Mouse (Mus musculus): Measurements from ENCODE around the gene Knstrn. TPM values are rescaled to one million over a fixed set of nuclear protein-coding genes. Genes with fewer than 3 reads are reported as not detected.
A peak's percentile ranks its signal among the peaks of the same experiment; 100 is the strongest.

Gene Knstrn
- polyA plus RNA-seq, 1 experiment: 70.1 TPM

DNA sequence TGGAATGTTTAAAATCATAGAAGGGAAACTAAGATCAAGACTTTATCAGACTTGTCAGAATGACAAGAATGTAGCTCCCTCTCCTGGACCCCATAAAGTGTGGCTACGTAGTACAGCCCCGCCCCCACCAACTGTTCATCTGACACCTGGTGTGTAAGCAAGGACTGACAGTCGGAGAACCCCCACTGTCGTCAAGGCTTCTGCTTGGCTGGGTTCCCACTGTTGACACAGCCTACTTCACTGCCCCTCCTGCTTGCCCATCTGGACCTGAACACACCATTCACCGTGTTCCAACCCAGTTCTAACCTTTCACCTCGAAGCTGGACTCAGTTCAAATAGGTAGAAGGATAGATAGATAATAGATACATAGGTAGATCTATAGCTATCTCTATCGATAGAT, 32.4 kb downstream of the Knstrn start:
- Histone ChIP-seq H3K4me3 (ENCODE audit: insufficient read depth, low read length) (no peak overlapping the region), H3K27ac (ENCODE audit: insufficient read depth, low read depth, low read length) (no peak overlapping the region), H3K4me1 (ENCODE audit: control insufficient read depth, insufficient read depth, low read length) (peaks cover 16% of the 10 kb centered on the region)
- TF ChIP-seq CTCF (IDR thresholded peaks at IDR 0.05; ENCODE audit: low read depth, low read length): no peak
- TF ChIP-seq POLR2A (IDR thresholded peaks at IDR 0.05; ENCODE audit: borderline replicate concordance, low read depth, low read length): no peak

DNA sequence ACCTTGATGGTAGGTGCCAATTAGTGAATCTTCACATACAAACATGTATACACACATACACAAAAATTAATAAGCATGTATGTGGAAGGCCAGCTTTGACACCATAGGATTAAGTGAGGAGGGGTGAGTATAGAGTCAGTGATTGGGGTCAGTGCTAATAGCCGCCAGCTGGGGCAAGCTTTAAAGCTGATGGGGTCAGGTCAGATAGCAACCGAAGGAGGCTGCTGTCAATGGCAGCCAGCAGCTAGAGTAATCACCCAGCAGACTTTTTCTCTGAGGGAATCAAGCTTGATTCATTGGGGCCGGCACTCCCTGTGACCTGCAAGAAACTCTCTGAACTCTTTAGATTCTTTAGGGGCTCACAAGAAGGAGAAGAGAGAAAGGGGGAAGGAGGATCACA, 38.0 kb downstream of the Knstrn start:
- TF ChIP-seq CTCF (IDR thresholded peaks at IDR 0.05; ENCODE audit: low read depth, low read length) (no peak), POLR2A (IDR thresholded peaks at IDR 0.05; ENCODE audit: borderline replicate concordance, low read depth, low read length) (no peak)
- peaks cover 6% of the 10 kb centered on the region for H3K4me1 ChIP-seq (ENCODE audit: control insufficient read depth, insufficient read depth, low read length)

DNA sequence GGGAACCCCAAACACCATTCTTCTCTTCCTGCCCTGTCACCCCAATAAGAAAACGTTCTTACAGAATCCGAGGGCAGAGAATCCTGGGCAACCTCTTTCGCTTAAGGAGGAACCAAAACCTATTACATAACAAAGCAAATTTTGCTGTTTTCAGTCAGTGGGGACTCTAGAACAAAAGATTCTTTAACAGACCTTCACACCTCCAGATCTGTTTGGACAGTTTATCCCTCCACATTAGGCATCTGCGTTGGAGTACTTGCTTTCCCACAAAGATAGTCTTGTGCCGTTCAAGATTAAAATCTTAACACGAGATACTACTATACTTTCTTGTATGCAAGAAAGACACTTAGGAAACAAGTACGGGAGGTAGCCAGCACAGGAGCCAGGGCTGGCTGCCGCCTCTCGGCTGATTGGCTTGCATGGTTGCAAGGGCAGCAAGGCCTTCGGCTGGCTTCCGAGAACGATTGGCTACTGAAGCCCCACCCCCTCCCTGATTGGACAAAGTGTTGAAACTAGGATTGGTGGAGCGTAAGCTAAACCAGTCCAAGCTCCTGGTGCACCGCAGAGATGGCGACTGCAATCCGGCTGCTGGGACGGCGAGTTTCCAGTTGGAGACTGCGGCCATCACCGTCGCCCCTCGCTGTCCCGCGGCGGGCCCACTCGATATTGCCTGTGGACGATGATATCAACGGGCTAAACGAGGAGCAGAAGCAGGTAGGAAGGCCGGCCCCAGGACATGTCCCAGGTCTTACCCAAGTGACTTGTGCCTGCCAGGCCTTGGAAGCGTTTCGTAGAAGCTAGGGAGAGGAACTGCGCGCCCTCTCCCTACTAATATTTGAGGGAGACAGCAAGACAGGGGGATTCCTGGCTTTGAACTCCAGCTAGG, 47.9 kb downstream of the Knstrn start, which contains the start of gene Ivd:
TSS of gene Ivd (plus strand) at position 501 of the 886 bp plus-strand sequence.
- Histone ChIP-seq H3K27ac (ENCODE audit: insufficient read depth, low read depth, low read length) (peak within 1 kb of the TSS; percentile 76), H3K4me3 (ENCODE audit: insufficient read depth, low read length) (peak within 1 kb of the TSS; percentile 91), H3K4me1 (ENCODE audit: control insufficient read depth, insufficient read depth, low read length) (peaks cover 17% of the 10 kb centered on the region)
- TF ChIP-seq POLR2A (IDR thresholded peaks at IDR 0.05; ENCODE audit: borderline replicate concordance, low read depth, low read length) (no peak), CTCF (IDR thresholded peaks at IDR 0.05; ENCODE audit: low read depth, low read length) (no peak)

More for the DNA sequence above, 38.0 kb downstream of the Knstrn start:
- Histone ChIP-seq H3K4me3 (ENCODE audit: insufficient read depth, low read length) (no peak overlapping the region), H3K27ac (ENCODE audit: insufficient read depth, low read depth, low read length) (no peak overlapping the region)

DNA sequence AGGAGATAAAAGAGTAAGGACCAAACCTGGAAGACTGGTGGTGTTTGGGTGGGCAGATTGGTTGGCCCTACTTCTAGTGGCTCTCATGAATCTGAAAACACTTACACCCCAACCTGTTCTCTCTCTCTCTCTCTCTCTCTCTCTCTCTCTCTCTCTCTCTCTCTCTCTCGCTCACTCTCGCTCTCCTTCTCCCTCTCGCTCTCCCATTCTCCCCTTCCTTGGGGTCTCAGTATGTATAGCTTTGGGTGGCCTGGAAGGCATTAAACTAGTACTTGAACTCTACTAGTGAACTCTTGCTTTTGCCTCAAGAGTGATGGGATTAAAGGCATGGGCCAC, 48.5 kb downstream of the Knstrn start:
- Histone ChIP-seq H3K4me3 (ENCODE audit: insufficient read depth, low read length) (peak overlapping the region; percentile 91), H3K27ac (ENCODE audit: insufficient read depth, low read depth, low read length) (peak overlapping the region; percentile 76; the same call in 1 of the 2 replicates), H3K4me1 (ENCODE audit: control insufficient read depth, insufficient read depth, low read length) (peaks cover 17% of the 10 kb centered on the region)
- TF ChIP-seq CTCF (IDR thresholded peaks at IDR 0.05; ENCODE audit: low read depth, low read length): no peak
- no peak for TF ChIP-seq POLR2A (IDR thresholded peaks at IDR 0.05; ENCODE audit: borderline replicate concordance, low read depth, low read length)

DNA sequence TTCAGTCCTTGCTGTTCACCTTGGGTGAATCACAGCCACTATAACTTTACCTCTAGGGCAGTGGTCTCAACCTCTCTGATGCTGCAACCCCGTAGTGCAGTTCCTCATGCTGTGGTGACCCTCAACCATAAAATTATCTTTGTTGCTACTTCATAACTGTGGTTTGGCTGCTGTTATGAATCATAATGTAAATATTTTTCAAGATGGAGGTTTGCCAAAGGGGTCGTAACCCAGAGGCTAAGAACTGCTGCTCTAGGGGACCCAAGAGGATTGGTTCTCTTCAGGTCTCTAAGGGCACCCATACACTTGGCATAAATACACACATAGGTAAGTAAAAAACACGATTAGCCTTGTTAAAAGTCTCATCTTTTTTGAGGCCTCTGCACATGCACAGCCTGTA, 56.8 kb downstream of the Knstrn start:
- Histone ChIP-seq H3K27ac (ENCODE audit: insufficient read depth, low read depth, low read length) (no peak overlapping the region), H3K4me1 (ENCODE audit: control insufficient read depth, insufficient read depth, low read length) (no peaks in the 10 kb centered on the region), H3K4me3 (ENCODE audit: insufficient read depth, low read length) (no peak overlapping the region)
- TF ChIP-seq POLR2A (IDR thresholded peaks at IDR 0.05; ENCODE audit: borderline replicate concordance, low read depth, low read length) (no peak), CTCF (IDR thresholded peaks at IDR 0.05; ENCODE audit: low read depth, low read length) (no peak)

DNA sequence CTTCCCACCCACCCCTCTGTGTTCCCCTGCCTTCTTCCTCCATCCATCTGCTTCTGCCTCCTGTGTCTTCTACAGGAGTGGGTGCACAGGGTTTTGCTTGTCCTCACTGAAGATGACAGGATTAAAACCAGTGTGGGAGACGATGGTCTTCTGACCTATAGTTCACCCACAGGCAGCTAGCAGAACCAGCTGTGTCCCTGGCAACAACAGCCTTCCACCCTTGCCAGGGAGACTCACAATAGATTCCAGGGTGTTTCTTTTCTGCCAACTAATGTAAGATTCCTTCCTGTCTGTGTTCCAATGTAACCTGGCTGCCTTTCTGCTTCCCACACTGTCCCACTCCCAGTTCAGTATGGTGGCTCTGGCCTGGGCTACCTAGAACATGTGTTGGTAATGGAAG, 57.2 kb downstream of the Knstrn start:
- H3K4me1 ChIP-seq (ENCODE audit: control insufficient read depth, insufficient read depth, low read length): no peaks in the 10 kb centered on the region
- H3K27ac ChIP-seq (ENCODE audit: insufficient read depth, low read depth, low read length): no peak overlapping the region
- TF ChIP-seq POLR2A (IDR thresholded peaks at IDR 0.05; ENCODE audit: borderline replicate concordance, low read depth, low read length) (no peak), CTCF (IDR thresholded peaks at IDR 0.05; ENCODE audit: low read depth, low read length) (no peak)
- no peak overlapping the region for H3K4me3 ChIP-seq (ENCODE audit: insufficient read depth, low read length)

DNA sequence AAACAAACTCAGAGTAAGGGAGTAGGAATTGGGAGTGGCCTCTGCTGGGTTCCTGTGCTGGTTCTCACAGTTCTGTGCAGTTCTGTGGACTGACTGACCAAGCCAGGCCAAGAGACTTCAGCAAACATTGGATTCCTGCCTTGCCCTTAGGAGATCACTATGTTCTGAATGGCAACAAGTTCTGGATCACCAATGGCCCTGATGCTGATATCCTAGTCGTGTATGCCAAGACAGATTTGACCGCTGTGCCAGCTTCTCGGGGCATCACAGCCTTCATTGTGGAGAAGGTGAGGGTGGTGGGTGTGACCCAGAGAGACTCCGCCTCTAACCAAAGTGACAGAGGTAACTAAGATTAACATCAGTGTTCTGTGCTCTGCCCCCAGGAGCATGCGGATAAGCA, 59.2 kb downstream of the Knstrn start:
- H3K4me1 ChIP-seq (ENCODE audit: control insufficient read depth, insufficient read depth, low read length): no peaks in the 10 kb centered on the region
- no peak overlapping the region for H3K4me3 ChIP-seq (ENCODE audit: insufficient read depth, low read length)
- no peak overlapping the region for H3K27ac ChIP-seq (ENCODE audit: insufficient read depth, low read depth, low read length)
- TF ChIP-seq CTCF (IDR thresholded peaks at IDR 0.05; ENCODE audit: low read depth, low read length) (no peak), POLR2A (IDR thresholded peaks at IDR 0.05; ENCODE audit: borderline replicate concordance, low read depth, low read length) (no peak)

DNA sequence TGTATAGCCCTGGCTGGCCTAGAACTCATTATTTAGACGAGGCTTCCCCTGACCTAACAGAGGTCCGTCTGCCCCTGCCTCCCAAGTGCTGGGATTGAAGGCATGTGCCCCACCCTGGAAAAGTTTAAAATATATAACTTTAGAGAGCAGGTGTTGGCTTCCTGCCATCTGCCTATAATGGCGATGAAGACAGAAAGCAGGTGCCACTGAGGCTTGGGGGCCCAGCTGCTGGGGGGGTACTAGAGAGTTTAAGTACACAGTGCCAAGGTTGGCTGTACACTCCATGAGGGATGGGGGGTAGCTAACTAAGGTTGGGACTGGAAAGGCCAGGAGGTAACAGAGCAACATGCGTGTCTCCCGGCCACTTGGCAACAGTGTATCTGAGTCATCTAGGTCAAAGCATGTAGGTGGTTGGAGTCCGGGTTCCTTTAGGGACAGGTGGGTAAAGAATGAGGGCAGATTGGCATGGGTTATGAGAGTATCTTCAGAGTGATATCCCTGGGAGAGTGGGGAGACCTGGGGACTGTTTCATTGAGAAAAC, 60.2 kb downstream of the Knstrn start:
- H3K27ac ChIP-seq (ENCODE audit: insufficient read depth, low read depth, low read length): no peak overlapping the region
- H3K4me1 ChIP-seq (ENCODE audit: control insufficient read depth, insufficient read depth, low read length): no peaks in the 10 kb centered on the region
- TF ChIP-seq POLR2A (IDR thresholded peaks at IDR 0.05; ENCODE audit: borderline replicate concordance, low read depth, low read length) (no peak), CTCF (IDR thresholded peaks at IDR 0.05; ENCODE audit: low read depth, low read length) (no peak)
- no peak overlapping the region for H3K4me3 ChIP-seq (ENCODE audit: insufficient read depth, low read length)

DNA sequence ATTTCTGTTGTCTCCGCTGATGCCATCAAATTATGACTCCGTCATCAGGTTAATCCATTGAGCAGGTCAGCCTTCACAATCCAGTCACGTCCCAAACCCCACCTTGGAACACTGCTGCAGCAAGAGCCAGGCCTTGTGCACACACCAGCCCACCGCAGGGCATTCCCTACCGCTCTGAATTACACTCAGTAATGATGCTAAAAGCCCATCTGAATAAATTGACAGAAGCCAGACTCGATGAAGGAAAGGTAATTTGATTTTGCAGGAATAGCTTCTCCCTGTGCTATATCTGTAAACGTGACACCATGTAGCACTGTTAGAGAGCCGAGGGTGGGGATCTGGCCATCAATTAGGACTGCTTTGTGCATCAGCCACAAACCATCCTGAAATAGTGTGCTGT, 61.5 kb downstream of the Knstrn start:
- H3K4me3 ChIP-seq (ENCODE audit: insufficient read depth, low read length): no peak overlapping the region
- no peak overlapping the region for H3K27ac ChIP-seq (ENCODE audit: insufficient read depth, low read depth, low read length)
- TF ChIP-seq POLR2A (IDR thresholded peaks at IDR 0.05; ENCODE audit: borderline replicate concordance, low read depth, low read length) (no peak), CTCF (IDR thresholded peaks at IDR 0.05; ENCODE audit: low read depth, low read length) (no peak)
- H3K4me1 ChIP-seq (ENCODE audit: control insufficient read depth, insufficient read depth, low read length): no peaks in the 10 kb centered on the region

DNA sequence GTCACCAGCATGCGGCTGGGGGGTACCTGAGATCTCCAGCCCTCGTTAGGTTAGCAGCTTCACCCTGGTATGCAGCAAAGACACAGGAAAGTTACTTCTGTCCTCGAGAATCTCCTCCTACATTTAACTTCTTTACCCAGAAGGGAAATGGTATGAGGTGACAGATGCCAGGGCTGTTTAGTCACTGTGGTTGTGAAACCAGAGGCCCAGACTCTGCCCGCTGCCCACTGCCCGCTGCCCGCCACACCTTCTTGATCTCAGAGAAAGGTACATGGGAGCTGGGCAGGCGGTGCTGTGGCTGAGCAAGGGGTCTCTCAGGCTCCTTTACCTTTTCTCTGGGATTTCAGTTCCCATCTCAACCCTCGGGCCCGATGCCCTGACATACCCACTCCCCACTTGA, 62.6 kb downstream of the Knstrn start:
- no peak overlapping the region for H3K4me3 ChIP-seq (ENCODE audit: insufficient read depth, low read length)
- no peak for TF ChIP-seq POLR2A (IDR thresholded peaks at IDR 0.05; ENCODE audit: borderline replicate concordance, low read depth, low read length)
- no peak for TF ChIP-seq CTCF (IDR thresholded peaks at IDR 0.05; ENCODE audit: low read depth, low read length)
- H3K27ac ChIP-seq (ENCODE audit: insufficient read depth, low read depth, low read length): no peak overlapping the region

More for the DNA sequence above, 62.6 kb downstream of the Knstrn start:
- no peaks in the 10 kb centered on the region for H3K4me1 ChIP-seq (ENCODE audit: control insufficient read depth, insufficient read depth, low read length)
